Mouse (Mus musculus): ENCODE measurements around the gene Gal3st3.

The Gal3st3 gene

GRCm38 (mm10) chr19:5297903-5298800 is at the start of gene Gal3st3:
Gal3st3 (plus strand) TSS chr19:5298331.
- peak; percentile 45 for DNase-seq

GRCm38 (mm10) chr19:5257140-5257539 is 41.0 kb upstream of the Gal3st3 start:
- DNase-seq: no peak

- DNase-seq: no peak
These were observed 31.1 kb upstream of the Gal3st3 start for GRCm38 (mm10) chr19:5267015-5267414.

GRCm38 (mm10) chr19:5268017-5268416 is 30.1 kb upstream of the Gal3st3 start:
- DNase-seq: no peak

- DNase-seq: no peak
These were observed 29.3 kb upstream of the Gal3st3 start for GRCm38 (mm10) chr19:5268875-5269274.

- DNase-seq: no peak
These were observed 28.7 kb upstream of the Gal3st3 start for GRCm38 (mm10) chr19:5269392-5269791.

GRCm38 (mm10) chr19:5271430-5271829 is 26.7 kb upstream of the Gal3st3 start:
- no peak for DNase-seq

GRCm38 (mm10) chr19:5272326-5272795 is 25.8 kb upstream of the Gal3st3 start:
- DNase-seq: peak; percentile 42

- peak; percentile 80 for DNase-seq
These were observed 25.1 kb upstream of the Gal3st3 start, which contains the start of gene Pacs1 for GRCm38 (mm10) chr19:5272801-5273733. Pacs1 (minus strand) TSS chr19:5273119.

- no peak for DNase-seq
These were observed 24.2 kb upstream of the Gal3st3 start for GRCm38 (mm10) chr19:5273916-5274315.

- DNase-seq: no peak
These were observed 23.5 kb upstream of the Gal3st3 start for GRCm38 (mm10) chr19:5274641-5275040.

- no peak for DNase-seq
These were observed 22.4 kb upstream of the Gal3st3 start for GRCm38 (mm10) chr19:5275736-5276135.

GRCm38 (mm10) chr19:5276531-5276930 is 21.6 kb upstream of the Gal3st3 start:
- DNase-seq: no peak

- no peak for DNase-seq
These were observed 21.0 kb upstream of the Gal3st3 start for GRCm38 (mm10) chr19:5277140-5277539.

GRCm38 (mm10) chr19:5278381-5278780 is 19.8 kb upstream of the Gal3st3 start:
- no peak for DNase-seq

GRCm38 (mm10) chr19:5294972-5295735 is 3.0 kb upstream of the Gal3st3 start, which contains the start of gene Sf3b2:
Sf3b2 (minus strand) TSS chr19:5295455.
- DNase-seq: peak; percentile 98

GRCm38 (mm10) chr19:5295736-5296075 is 2.4 kb upstream of the Gal3st3 start:
- DNase-seq: no peak

- no peak for DNase-seq
These were observed 1.5 kb upstream of the Gal3st3 start for GRCm38 (mm10) chr19:5296630-5297029.

- DNase-seq: no peak
These were observed 2.5 kb downstream of the Gal3st3 start for GRCm38 (mm10) chr19:5300588-5300987.

- no peak for DNase-seq
These were observed 4.3 kb downstream of the Gal3st3 start for GRCm38 (mm10) chr19:5302455-5302854.

GRCm38 (mm10) chr19:5306279-5306678 is 8.1 kb downstream of the Gal3st3 start:
- DNase-seq: no peak

GRCm38 (mm10) chr19:5306968-5307734 is 9.0 kb downstream of the Gal3st3 start:
- DNase-seq: no peak

All from cerebellum, adult 11 months (tissue).